Mouse (Mus musculus): ENCODE measurements at regions not wholly inside any gene's neighbourhood (a gene's known extent, or its start where the extent isn't known, plus 50 kb on each side); places are given as distances from the start of the nearest gene placed in this dataset.

- Histone ChIP-seq H3K9me3 (ENCODE audit: low read length) (no peaks in the 10 kb centered on the region), H3K36me3 (ENCODE audit: insufficient read depth, low read length) (no peaks in the 10 kb centered on the region), H3K9ac (replicated peaks; ENCODE audit: low read length, poor library complexity, severe bottlenecking) (peak overlapping the region; percentile 46; the same call in 1 of the 2 replicates), H3K27me3 (ENCODE audit: insufficient read depth, low read length) (no peaks in the 10 kb centered on the region), H3K4me3 (ENCODE audit: low read depth, low read length) (peak overlapping the region; percentile 20), H3K4me1 (ENCODE audit: insufficient read depth, low read length) (peaks cover 7% of the 10 kb centered on the region), H3K27ac (ENCODE audit: low read depth, low read length) (peak overlapping the region; percentile 81), H3K4me2 (ENCODE audit: low read depth, low read length, poor library complexity, severe bottlenecking) (peak overlapping the region; percentile 44)
- 8% methylated on average over 6 of the region's 6 CpGs for WGBS
- no peak for TF ChIP-seq CTCF (IDR thresholded peaks at IDR 0.05)
- DNase-seq (ENCODE audit: low spot score), result peak; percentile 38
- ATAC-seq (ENCODE audit: low FRiP score), result peak; percentile 39; the same call in 1 of the 2 replicates
Measured at GRCm38 (mm10) chr12:12681101-12681500, 260.6 kb downstream of the Mycn start.

- Histone ChIP-seq H3K4me1 (ENCODE audit: insufficient read depth, low read length) (peaks cover 7% of the 10 kb centered on the region), H3K27me3 (ENCODE audit: insufficient read depth, low read length) (no peaks in the 10 kb centered on the region), H3K9ac (replicated peaks; ENCODE audit: low read length, poor library complexity, severe bottlenecking) (peak overlapping the region; percentile 46; the same call in 1 of the 2 replicates), H3K36me3 (ENCODE audit: insufficient read depth, low read length) (no peaks in the 10 kb centered on the region), H3K9me3 (ENCODE audit: low read length) (no peaks in the 10 kb centered on the region), H3K27ac (ENCODE audit: low read depth, low read length) (peak overlapping the region; percentile 81), H3K4me3 (ENCODE audit: low read depth, low read length) (peak overlapping the region; percentile 20; the same call in 1 of the 2 replicates), H3K4me2 (ENCODE audit: low read depth, low read length, poor library complexity, severe bottlenecking) (peak overlapping the region; percentile 44)
- WGBS, result 4% methylated on average over 14 of the region's 14 CpGs
- TF ChIP-seq CTCF (IDR thresholded peaks at IDR 0.05), result peak; percentile 19; the same call in 1 of the 2 replicates
- ATAC-seq (ENCODE audit: low FRiP score), result peak; percentile 82
- DNase-seq (ENCODE audit: low spot score), result peak; percentile 84
Measured at GRCm38 (mm10) chr12:12680371-12680921, 261.3 kb downstream of the Mycn start.

GRCm38 (mm10) chr12:12676676-12677075 is 265.0 kb downstream of the Mycn start:
- H3K9ac ChIP-seq (replicated peaks; ENCODE audit: low read length, poor library complexity, severe bottlenecking), result no peak overlapping the region
- ATAC-seq (ENCODE audit: low FRiP score), result 0 out of 2 replicates have a peak, but pooled peaks have one; percentile 21

GRCm38 (mm10) chr12:12669931-12670330 is 271.8 kb downstream of the Mycn start:
- no peaks in the 10 kb centered on the region for H3K4me1 ChIP-seq (ENCODE audit: insufficient read depth, low read length)
- H3K4me2 ChIP-seq (ENCODE audit: low read depth, low read length, poor library complexity, severe bottlenecking), result no peak overlapping the region
- H3K9ac ChIP-seq (replicated peaks; ENCODE audit: low read length, poor library complexity, severe bottlenecking), result no peak overlapping the region
- no peaks in the 10 kb centered on the region for H3K9me3 ChIP-seq (ENCODE audit: low read length)
- 57% methylated on average over 5 of the region's 5 CpGs for WGBS
- no peak for ATAC-seq (ENCODE audit: low FRiP score)
- H3K36me3 ChIP-seq (ENCODE audit: insufficient read depth, low read length), result no peaks in the 10 kb centered on the region
- DNase-seq (ENCODE audit: low spot score), result no peak
- peaks cover 5% of the 10 kb centered on the region; the same call in 1 of the 2 replicates for H3K27me3 ChIP-seq (ENCODE audit: insufficient read depth, low read length)
- no peak for TF ChIP-seq CTCF (IDR thresholded peaks at IDR 0.05)
- no peak overlapping the region for H3K27ac ChIP-seq (ENCODE audit: low read depth, low read length)
- no peak overlapping the region for H3K4me3 ChIP-seq (ENCODE audit: low read depth, low read length)

More at GRCm38 (mm10) chr12:12676676-12677075, 265.0 kb downstream of the Mycn start:
- no peak for TF ChIP-seq CTCF (IDR thresholded peaks at IDR 0.05)
- Histone ChIP-seq H3K36me3 (ENCODE audit: insufficient read depth, low read length) (no peaks in the 10 kb centered on the region), H3K4me1 (ENCODE audit: insufficient read depth, low read length) (peaks cover 7% of the 10 kb centered on the region; the same call in 1 of the 2 replicates), H3K9me3 (ENCODE audit: low read length) (no peaks in the 10 kb centered on the region), H3K4me2 (ENCODE audit: low read depth, low read length, poor library complexity, severe bottlenecking) (no peak overlapping the region), H3K4me3 (ENCODE audit: low read depth, low read length) (no peak overlapping the region), H3K27me3 (ENCODE audit: insufficient read depth, low read length) (peaks cover 2% of the 10 kb centered on the region; the same call in 1 of the 2 replicates), H3K27ac (ENCODE audit: low read depth, low read length) (no peak overlapping the region)
- DNase-seq (ENCODE audit: low spot score), result peak; percentile 92
- 25% methylated on average over 9 of the region's 9 CpGs for whole genome bisulfite sequencing

DNA sequence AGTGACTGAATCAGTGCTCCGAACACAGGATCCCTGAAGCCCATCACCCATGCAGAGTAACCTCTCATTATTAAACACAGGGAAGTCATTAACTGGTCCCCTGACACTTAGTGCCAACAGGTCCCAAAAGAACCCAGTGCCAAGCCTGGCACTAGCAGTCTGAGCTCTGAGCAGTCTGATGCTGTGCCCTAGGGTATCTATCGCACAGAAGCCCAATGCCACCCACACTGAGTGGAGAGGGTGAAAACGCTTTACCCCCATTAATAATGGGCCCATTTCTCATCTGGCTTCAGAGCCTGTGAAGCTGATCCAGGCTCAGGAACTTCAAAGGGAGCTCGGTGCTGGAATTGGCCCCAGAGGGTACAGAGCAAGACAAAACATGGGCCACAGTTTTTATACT is 272.8 kb downstream of the Mycn start:
- ATAC-seq (ENCODE audit: low FRiP score) (no peak), DNase-seq (ENCODE audit: low spot score) (no peak)
- Histone ChIP-seq H3K4me3 (ENCODE audit: low read depth, low read length) (no peak overlapping the region), H3K4me2 (ENCODE audit: low read depth, low read length, poor library complexity, severe bottlenecking) (no peak overlapping the region), H3K36me3 (ENCODE audit: insufficient read depth, low read length) (no peaks in the 10 kb centered on the region), H3K27me3 (ENCODE audit: insufficient read depth, low read length) (peaks cover 5% of the 10 kb centered on the region; the same call in 1 of the 2 replicates), H3K27ac (ENCODE audit: low read depth, low read length) (no peak overlapping the region), H3K9ac (replicated peaks; ENCODE audit: low read length, poor library complexity, severe bottlenecking) (no peak overlapping the region), H3K4me1 (ENCODE audit: insufficient read depth, low read length) (no peaks in the 10 kb centered on the region), H3K9me3 (ENCODE audit: low read length) (no peaks in the 10 kb centered on the region)
- 76% methylated on average over 4 of the region's 4 CpGs for WGBS
- TF ChIP-seq CTCF (IDR thresholded peaks at IDR 0.05), result no peak

DNA sequence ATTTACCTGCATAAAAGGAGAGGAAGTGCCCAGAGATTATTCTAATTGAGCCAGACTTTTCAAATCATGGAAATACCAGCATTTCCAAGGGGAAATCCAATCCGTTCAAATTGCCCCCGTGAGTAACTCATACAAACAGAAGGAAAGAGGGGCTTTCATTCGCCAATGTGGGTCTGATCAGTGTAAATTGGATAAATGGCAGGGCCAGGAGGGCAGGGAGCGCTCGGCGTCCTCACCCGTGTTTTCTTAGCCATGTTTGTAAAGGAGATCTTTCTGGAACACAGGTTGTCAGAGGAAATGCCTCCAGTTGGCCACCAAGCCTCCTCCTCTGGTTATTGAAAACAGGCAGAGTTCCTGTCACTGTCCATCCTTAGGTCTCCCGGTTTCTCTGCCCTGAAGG is 286.1 kb downstream of the Mycn start:
- Histone ChIP-seq H3K4me1 (ENCODE audit: insufficient read depth, low read length) (no peaks in the 10 kb centered on the region), H3K9me3 (ENCODE audit: low read length) (no peaks in the 10 kb centered on the region), H3K36me3 (ENCODE audit: insufficient read depth, low read length) (no peaks in the 10 kb centered on the region), H3K27ac (ENCODE audit: low read depth, low read length) (no peak overlapping the region), H3K4me3 (ENCODE audit: low read depth, low read length) (no peak overlapping the region), H3K27me3 (ENCODE audit: insufficient read depth, low read length) (0 out of 2 replicates have a peak, but pooled peaks cover 5% of the 10 kb centered on the region), H3K9ac (replicated peaks; ENCODE audit: low read length, poor library complexity, severe bottlenecking) (no peak overlapping the region), H3K4me2 (ENCODE audit: low read depth, low read length, poor library complexity, severe bottlenecking) (no peak overlapping the region)
- TF ChIP-seq CTCF (IDR thresholded peaks at IDR 0.05), result no peak
- no peak for ATAC-seq (ENCODE audit: low FRiP score)
- WGBS, result 90% methylated on average over 8 of the region's 8 CpGs
- no peak for DNase-seq (ENCODE audit: low spot score)
